Mouse (Mus musculus): Measurements from ENCODE around the gene Medag.
A peak's percentile ranks its signal among the peaks of the same experiment; 100 is the strongest.

Medag gene

DNA sequence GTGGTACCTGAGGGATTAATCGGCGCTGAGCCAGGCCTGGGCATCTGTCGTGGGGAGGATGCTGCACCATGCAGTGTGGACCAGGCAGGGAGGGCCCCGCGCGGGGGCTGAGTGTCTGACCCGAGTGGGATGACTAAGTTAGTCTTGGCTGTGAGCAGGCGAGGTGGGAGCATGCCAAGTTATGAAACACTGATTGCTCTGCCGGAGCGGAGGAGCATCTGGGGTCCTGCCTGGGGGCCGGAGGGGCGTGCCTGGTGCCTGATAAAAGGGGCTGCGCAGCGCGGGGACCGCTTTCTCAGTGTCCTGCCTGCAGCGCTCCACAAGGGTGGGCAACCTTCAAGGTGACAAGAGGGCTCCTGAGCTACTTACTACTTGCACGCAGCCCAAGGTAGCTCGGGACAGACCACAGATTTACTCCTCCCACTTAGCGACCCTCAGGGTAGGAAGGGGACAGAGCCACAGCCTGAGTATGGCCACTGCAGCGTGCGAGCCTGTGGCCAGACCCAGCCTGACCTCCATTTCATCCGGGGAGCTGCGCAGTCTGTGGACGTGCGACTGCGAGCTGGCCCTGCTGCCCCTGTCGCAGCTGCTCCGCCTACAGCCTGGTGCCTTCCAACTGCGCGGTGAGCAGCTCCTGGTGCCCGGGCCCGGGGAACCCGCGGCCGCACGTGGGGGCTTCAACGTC is at the start of gene Medag:
Gene Medag (plus strand): TSS at position 241 of the 685 bp plus-strand sequence.
- peak; percentile 62 for DNase-seq

- DNase-seq, result no peak
Measured at GRCm38 (mm10) chr5:149362626-149363025, 48.9 kb upstream of the Medag start.

- no peak for DNase-seq
Measured at GRCm38 (mm10) chr5:149363903-149364755, 47.4 kb upstream of the Medag start.

DNA sequence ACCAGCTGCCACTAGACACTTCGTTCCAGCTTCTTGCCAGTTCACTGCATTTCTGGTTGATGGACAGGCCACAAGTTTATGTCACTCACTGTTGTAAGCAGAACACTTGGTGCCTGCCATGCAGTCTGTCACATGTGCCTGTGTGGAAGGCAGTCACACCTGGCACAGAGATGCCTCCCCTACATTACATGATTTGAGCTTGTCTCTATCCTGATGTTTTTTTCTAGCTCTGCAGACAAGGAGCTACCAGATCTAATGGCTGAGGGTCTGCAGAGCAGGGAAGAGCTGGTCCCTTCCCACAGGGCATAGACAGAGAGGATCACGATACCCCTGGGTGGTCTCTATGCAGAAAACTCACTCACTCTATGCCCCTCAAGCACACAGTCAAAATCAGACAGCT is 44.5 kb upstream of the Medag start:
- no peak for DNase-seq

DNA sequence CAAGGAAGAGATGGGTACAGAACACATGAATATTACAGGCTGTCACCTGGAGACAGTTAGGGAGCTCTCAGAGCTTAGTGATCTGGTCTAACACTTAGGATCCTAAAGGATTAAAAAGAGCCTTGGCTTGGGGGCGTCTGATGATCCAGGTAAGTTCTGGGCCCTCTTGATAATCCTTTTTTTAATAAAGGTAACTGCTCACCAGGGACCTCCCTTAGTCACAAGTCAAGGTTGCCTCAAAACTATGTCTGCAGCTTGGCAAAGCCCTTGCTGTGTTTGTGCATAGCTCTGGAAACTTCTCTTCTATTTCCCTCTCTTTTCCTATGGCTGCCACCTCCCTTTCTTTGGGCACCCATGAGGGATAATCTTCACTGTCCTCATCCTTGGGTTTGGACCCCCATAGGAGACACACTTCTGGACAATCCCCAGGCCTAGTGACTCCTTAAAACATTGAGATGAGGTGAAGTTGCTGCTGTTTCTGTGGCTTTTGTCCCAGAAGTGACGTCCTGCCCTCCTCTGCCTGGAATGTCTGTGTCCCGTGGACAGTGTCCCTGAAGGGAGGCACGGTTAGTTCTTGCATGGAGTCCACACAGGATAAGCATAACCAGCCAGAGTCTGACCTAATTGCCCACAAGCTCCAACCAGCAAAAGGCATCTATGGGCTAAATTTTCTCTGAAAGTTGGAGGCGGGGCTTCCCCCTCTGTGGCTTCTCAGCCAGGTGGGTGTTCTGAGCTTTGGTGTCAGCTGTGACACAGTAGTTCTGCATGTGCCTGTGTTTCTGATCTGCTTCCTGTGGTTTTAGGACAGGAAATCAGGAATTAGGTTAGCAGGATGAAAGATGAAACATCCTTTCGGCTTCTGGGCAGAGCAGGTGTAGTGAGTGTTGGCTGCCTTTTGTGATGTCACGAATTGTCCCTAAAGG is 43.7 kb upstream of the Medag start:
- DNase-seq, result no peak

GRCm38 (mm10) chr5:149368575-149369312 is 42.8 kb upstream of the Medag start:
- DNase-seq, result no peak

GRCm38 (mm10) chr5:149369373-149370035 is 42.0 kb upstream of the Medag start:
- no peak for DNase-seq

DNA sequence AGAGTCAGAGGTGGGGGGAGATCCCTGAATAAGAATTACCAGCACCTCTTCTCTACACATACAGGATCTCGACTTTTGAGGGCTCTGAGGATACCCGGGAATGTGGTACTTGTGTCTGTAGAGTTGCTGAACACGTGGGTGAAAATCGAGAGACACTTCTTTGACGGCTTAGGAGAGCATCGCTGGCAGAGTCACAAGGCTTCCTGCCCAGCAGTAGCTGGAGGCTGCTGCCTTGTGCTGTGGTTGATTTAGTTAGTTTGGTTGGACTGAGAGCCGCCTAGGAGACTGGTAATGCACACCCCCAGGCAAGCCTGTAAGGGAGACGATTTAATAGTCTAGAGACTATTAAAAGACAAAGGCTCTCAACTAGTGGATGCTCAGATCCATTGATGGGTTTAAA is 39.5 kb upstream of the Medag start:
- no peak for DNase-seq

DNA sequence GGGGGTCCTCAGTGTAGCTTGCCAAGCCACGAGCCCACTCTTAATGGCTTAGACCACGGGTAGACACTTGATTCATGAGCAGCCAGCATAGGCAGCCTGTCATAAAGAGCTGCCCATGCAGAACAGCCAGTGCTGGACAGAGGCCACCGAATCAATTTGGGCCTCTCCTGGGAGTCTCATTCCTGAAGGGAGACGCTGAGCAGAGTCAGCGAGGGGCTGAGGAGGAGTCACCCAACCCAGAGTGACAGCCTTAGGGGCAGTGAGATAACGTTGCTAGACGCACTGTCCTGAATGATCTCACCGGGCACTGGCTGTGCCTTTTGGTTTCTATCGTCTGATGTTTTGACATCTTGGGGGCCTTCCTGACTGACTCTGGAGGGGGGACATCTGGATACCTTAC is 38.3 kb upstream of the Medag start:
- DNase-seq, result no peak

- no peak for DNase-seq
Measured at GRCm38 (mm10) chr5:149374026-149374425, 37.5 kb upstream of the Medag start.

DNA sequence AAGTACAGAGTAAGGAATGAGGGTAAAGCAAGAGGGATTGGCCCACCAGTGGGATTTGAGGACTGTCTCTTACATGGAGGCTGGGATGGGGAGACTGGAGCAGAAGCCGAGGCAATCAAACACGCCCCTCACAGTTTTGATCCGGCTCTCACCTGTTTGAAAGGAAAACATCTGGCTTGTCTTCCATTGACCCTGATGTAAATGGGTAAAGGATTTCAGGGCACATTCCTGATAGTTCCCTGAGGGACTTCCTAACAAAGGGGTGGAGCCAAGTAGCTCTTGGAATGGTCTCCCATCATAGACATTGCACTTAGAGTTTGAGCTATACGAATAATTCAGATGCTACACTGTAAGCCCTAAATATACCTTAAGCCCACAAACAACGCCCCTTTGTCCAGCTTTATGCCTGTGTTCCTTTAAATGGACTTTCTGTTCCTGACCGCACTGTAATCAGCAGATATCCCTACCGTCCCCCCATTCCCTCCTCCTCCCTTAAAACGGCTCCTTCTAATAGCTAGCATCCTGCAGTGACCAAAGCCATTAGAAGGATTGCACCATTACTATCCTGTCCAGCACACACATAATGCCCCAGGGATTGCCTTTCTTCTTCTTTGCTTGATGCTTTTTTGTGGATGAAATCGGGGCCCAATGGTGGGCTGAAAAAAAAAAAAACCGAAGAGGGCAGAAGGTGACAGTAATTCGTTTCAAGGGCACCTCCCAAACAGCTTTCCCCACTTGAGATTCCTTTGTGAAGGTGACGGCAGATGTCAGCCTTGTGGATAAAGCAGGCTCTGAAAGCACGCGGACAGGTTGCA is 36.3 kb upstream of the Medag start:
- no peak for DNase-seq

DNA sequence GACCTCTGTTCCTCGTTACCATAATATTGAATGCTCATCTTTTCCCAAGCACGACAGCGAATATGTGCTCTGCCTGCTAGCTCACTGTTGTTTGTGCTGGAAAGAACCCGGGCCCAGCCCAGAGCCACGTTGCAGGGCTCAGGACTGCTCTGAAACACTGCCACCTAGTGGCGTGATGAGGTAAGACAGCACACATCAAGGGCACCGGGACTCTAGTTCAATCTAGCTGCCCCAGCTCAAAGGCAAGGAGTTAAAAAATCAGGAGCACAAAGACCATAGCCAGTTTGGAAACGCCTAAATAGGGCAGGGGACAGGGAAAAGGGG is 35.7 kb upstream of the Medag start:
- DNase-seq, result peak; percentile 90

DNA sequence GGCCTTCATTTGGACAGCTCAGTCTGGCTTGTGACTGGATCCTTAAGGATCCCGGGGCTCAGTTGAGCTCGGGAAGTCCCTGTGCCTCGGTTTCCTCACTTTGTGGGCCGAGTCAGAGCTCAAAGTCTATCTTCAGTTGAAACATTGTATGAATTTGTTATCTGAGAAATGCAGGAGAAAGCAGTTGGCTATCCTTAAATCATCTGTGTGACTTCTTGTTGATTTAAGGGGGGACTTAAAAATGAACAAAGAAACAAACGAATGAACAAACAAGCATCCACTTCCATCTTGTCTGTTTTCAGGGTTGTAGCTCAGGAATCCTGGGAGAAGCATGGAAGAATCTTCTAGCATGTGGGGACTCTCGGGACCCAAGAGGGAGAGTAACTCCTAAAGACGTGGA is 35.2 kb upstream of the Medag start:
- DNase-seq, result no peak

- DNase-seq, result no peak
Measured at GRCm38 (mm10) chr5:149377253-149377652, 34.3 kb upstream of the Medag start.

DNA sequence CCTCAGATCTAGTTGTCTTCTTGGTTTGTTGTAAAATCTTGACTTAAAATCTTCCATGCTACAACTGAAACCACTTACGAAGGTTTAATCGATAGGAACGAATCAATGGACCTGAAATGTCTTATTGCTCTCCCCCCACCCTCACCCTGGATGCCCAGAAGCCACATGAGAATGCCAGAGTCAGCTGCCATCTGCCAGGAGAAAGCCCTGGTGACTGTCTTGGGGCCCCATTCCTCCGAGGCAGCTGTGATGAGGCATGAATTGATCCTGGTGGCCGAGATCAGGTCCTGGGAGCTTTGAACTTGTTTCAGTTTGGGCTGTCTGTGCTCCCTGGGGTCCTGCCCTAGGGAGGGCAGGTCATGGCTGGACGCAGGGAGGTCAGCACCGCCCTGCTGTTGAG is 33.0 kb upstream of the Medag start:
- DNase-seq, result no peak

DNA sequence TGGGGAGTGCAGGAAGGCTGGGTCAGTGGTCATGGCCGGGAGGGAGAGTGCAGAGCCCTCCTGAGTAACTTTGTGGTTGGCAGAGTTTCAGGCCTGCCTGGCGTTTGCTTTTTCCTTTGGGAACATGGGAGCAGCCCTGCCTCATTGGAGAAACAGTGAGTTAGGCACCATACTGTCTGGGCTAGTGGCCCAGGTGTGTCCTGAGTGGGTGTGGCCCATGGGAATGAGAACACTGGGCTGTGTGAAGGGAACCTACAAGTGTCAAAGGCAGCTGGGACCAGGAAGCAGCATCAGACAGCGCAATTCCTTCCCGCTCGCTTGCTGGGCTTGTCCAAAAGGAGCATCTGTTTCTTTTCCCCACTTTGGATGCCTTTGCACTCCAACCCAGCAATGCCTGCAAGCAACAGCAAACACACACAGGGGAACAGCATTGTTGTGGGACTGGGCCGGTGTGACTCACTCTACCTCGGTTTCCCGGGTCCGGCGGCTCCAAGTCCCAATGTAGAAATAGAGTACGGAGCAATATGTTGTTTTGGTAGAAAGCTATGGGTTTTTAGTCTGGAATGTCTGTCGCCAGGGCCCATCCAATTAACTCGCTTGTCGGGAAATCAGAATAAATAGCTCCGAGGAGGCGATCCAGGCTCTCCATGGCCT is 32.3 kb upstream of the Medag start:
- DNase-seq, result no peak

DNA sequence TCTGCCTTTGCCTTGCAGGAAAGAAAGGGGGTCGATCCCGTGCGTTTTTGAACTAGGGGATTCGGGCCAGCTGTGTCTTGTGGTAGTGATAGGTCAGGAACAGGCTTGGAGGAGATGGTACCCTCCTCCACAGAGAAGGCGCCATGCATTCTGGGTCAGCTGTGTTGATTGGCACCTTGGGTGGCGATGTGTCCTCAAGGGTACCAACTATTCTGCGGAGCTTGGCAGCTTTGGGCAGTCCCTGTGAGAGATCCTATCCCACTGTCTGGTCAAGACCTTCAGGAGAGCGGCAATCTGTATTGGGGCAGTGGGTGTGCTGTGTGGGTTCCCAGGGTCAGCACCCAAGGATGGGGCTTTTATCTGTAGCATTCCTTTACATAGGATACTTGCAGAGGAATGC is 31.7 kb upstream of the Medag start:
- no peak for DNase-seq

DNA sequence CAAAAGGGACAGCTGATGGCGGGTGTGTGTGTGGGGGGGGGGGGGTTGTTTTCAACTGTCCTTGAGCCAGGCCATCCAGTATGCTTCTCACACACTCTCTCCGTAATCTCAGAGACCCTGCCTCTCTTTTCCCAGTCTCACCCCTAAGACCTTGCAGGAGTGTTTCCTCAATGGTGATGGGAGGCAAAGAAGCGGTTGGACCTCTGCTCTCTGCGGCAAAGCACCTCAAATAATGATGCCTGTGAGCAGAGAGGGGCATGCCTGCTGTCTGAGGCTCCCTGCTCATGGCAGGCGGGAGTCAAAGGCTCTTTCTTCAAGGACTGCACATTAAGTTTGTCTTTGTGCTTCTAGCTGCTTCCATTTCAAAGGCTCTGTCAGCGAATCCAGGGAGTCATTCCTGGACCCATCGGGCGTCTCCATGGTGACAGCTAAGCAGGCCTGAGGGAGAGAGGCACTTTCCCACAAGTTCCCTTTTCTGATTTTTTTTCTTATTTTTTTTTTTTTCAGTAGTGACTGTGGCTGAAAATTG is 31.1 kb upstream of the Medag start:
- DNase-seq, result peak; percentile 51

DNA sequence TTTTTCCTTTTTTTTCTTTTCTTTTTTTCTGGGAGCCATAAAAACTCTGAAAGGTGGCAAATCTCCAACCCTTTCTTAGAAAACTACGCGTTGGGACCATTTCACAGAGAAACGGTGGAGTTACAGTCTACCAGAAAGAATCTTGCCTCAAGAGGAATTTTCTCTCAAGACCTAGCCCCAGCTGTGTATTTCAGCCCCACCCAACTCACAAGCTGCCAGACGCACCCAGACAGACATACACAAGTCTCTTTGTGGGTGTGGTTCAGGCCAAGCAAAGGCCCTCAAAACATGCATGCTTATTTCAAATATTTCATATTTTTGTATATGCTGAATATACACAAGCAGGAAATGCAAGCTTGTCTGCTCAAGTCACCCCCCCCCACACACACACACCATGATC is 29.6 kb upstream of the Medag start:
- DNase-seq, result no peak

DNA sequence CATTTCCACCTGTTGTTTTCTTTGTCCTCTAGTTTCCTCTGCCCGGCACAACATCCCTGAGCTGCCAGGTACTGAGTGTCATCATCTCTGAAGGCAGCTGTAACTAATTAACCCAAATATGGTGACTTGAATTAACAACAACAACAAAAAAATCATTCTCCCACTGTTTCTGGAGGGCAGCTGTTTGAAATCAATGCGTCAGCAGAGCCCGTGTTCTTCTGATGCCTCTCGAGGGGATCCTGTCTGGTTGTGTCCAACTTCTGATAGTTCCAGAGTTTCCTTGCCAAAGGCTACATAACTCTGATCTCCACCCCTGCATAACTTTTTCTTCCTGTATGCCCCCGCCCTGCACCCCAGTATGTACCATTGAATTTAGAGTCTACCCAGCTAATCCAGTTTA is 28.9 kb upstream of the Medag start:
- DNase-seq, result no peak
